Mouse (Mus musculus) midbrain, embryonic 11.5 days (tissue): ENCODE measurements around the gene Gpr4. TPM values are rescaled to one million over a fixed set of nuclear protein-coding genes. Genes with fewer than 3 reads are reported as not detected.

Experiments
- ATAC-seq: fragments of 200-750 bp; cut with Nextera tagmentation; 2 replicates; pipeline ENCODE4 v1.8.0; 2017; ENCODE audit warnings: moderate TSS enrichment, moderate library complexity; ENCODE audit not compliant: low FRiP score
- DNase-seq: peaks from one replicate; pipeline ENCODE4 v3.0.0; 2015; ENCODE audit warnings: low spot score; ENCODE audit errors: missing footprints
- H3K27ac ChIP-seq: fragments of 300-500 bp; sonication (generic); 2 replicates; pipeline ENCODE4 v1.5.1; 2014; ENCODE audit warnings: low read depth, low read length
- H3K27me3 ChIP-seq: fragments of 300-500 bp; sonication (generic); 2 replicates; pipeline ENCODE4 v1.6.1; 2014; ENCODE audit warnings: mild to moderate bottlenecking, low read length, moderate library complexity, mixed read lengths; ENCODE audit not compliant: control insufficient read depth, insufficient read depth
- H3K36me3 ChIP-seq: fragments of 300-500 bp; sonication (generic); 2 replicates; pipeline ENCODE4 v1.6.1; 2014; ENCODE audit warnings: mild to moderate bottlenecking, low read length, moderate library complexity, mixed read lengths; ENCODE audit not compliant: control insufficient read depth, insufficient read depth
- H3K4me1 ChIP-seq: fragments of 300-500 bp; sonication (generic); 2 replicates; pipeline ENCODE4 v1.6.1; 2014; ENCODE audit warnings: low read length; ENCODE audit not compliant: control insufficient read depth, insufficient read depth
- H3K4me2 ChIP-seq: fragments of 300-500 bp; sonication (generic); 2 replicates; pipeline ENCODE4 v1.6.1; 2014; ENCODE audit warnings: mild to moderate bottlenecking, moderate library complexity
- H3K4me3 ChIP-seq: fragments of 300-500 bp; sonication (generic); 2 replicates; pipeline ENCODE4 v1.5.1; 2014; ENCODE audit warnings: low read depth, low read length
- H3K9ac ChIP-seq: fragments of 300-500 bp; sonication (generic); 2 replicates; pipeline ENCODE4 v1.6.1; 2014; ENCODE audit warnings: low read length
- H3K9me3 ChIP-seq: fragments of 300-500 bp; sonication (generic); 2 replicates; pipeline ENCODE4 v1.6.1; 2016; ENCODE audit warnings: low read length; ENCODE audit not compliant: control insufficient read depth
- WGBS: fragments of 180-500 bp; shearing (Covaris S2); extraction: QIAGEN DNeasy Blood & Tissue Kit; methylation state at CpG from one replicate; pipeline ENCODE4 v1.1.7; 2014; 5-methylcytosine and 5-hydroxymethylcytosine counted together
- polyA plus RNA-seq: library from polyadenylated mRNA; unstranded; fragments of >200 nt; fragmentation: Nextera tagmentation; extraction: Ambion mirVana; gene quantifications from 2 replicates; pipeline ENCODE4 v1.2.1, GENCODE M21; 2014

The Gpr4 gene
- polyA plus RNA-seq, 1 experiment from 2014 or later = 1.7 TPM

DNA sequence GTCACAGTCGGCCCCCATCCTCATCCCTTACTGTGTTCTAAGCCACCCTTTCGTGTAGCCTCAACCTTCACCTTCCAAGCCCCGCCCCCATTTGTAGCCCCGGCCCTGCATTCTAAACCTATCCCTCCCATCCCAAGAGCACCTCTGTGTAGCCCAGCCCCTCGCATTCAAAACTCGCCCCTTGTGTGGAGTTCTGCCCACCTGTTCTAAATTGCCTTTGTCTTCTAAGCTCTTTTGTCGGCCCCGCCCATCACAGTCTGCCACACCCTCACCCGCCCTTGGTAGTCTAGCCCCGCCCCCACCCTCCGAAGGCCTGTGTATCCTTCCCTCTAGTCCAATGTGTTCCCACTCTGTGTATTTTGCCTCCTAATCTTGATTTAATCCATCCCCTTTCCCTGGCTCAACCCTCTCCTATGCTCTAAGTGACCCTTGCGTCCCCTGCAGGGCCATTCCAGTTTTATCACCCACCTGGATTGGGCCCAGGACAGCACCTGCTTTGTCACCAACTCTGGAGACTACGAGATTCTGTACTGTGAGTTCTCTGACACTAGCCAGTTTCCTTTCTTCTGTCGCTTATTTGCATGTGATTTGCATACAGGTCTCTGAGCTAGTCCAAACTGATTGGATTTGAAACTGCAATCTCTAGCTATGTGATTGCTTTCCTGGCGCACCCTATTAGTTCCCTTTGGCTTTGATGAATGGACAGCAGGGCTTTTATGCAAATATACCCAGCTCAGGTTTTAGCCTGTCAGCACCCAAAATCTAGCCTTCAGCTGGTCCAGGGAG, 10.1 kb upstream of the Gpr4 start:
- Histone ChIP-seq H3K27ac (no peak overlapping the region), H3K4me1 (no peaks in the 10 kb centered on the region), H3K9me3 (no peaks in the 10 kb centered on the region), H3K9ac (no peak overlapping the region), H3K36me3 (peaks cover 5% of the 10 kb centered on the region), H3K4me3 (no peak overlapping the region), H3K4me2 (no peak overlapping the region), H3K27me3 (no peaks in the 10 kb centered on the region)
- no peak for DNase-seq
- no peak for ATAC-seq
- 69% methylated on average over 15 of the region's 15 CpGs for WGBS

- peaks cover 7% of the 10 kb centered on the region; the same call in 1 of the 2 replicates for H3K4me1 ChIP-seq
- H3K4me3 ChIP-seq = no peak overlapping the region
- DNase-seq (no peak), ATAC-seq (no peak)
- no peak overlapping the region for H3K9ac ChIP-seq
- H3K4me2 ChIP-seq = no peak overlapping the region
- WGBS = 82% methylated on average over 13 of the region's 13 CpGs
- H3K27ac ChIP-seq = no peak overlapping the region
- H3K36me3 ChIP-seq = peaks cover 5% of the 10 kb centered on the region
- peaks cover 2% of the 10 kb centered on the region; the same call in 1 of the 2 replicates for H3K27me3 ChIP-seq
- H3K9me3 ChIP-seq = no peaks in the 10 kb centered on the region
Measured at GRCm38 (mm10) chr7:19208201-19208910, 4.0 kb upstream of the Gpr4 start.

- peaks cover 4% of the 10 kb centered on the region for H3K36me3 ChIP-seq
- 54% methylated on average over 7 of the region's 7 CpGs for WGBS
- H3K27ac ChIP-seq = no peak overlapping the region
- no peaks in the 10 kb centered on the region for H3K9me3 ChIP-seq
- DNase-seq = peak; percentile 90
- no peak overlapping the region for H3K4me2 ChIP-seq
- H3K4me1 ChIP-seq = peaks cover 7% of the 10 kb centered on the region; the same call in 1 of the 2 replicates
- no peak overlapping the region for H3K9ac ChIP-seq
- H3K27me3 ChIP-seq = peaks cover 2% of the 10 kb centered on the region; the same call in 1 of the 2 replicates
- no peak for ATAC-seq
- H3K4me3 ChIP-seq = no peak overlapping the region
Measured at GRCm38 (mm10) chr7:19208944-19209472, 3.3 kb upstream of the Gpr4 start.

- peaks cover 2% of the 10 kb centered on the region; the same call in 1 of the 2 replicates for H3K27me3 ChIP-seq
- H3K27ac ChIP-seq = no peak overlapping the region
- no peak for ATAC-seq
- peaks cover 7% of the 10 kb centered on the region; the same call in 1 of the 2 replicates for H3K4me1 ChIP-seq
- 74% methylated on average over 4 of the region's 4 CpGs for WGBS
- DNase-seq = no peak
- H3K9ac ChIP-seq = no peak overlapping the region
- H3K36me3 ChIP-seq = no peaks in the 10 kb centered on the region; the same call in 1 of the 2 replicates
- no peaks in the 10 kb centered on the region for H3K9me3 ChIP-seq
- H3K4me2 ChIP-seq = no peak overlapping the region
- no peak overlapping the region for H3K4me3 ChIP-seq
Measured at GRCm38 (mm10) chr7:19209494-19209893, 2.8 kb upstream of the Gpr4 start.

- H3K9me3 ChIP-seq = no peaks in the 10 kb centered on the region
- peaks cover 7% of the 10 kb centered on the region; the same call in 1 of the 2 replicates for H3K4me1 ChIP-seq
- H3K36me3 ChIP-seq = no peaks in the 10 kb centered on the region
- H3K4me3 ChIP-seq = no peak overlapping the region
- ATAC-seq = no peak
- H3K4me2 ChIP-seq = no peak overlapping the region
- WGBS = 89% methylated on average over 5 of the region's 5 CpGs
- H3K9ac ChIP-seq = no peak overlapping the region
- peaks cover 2% of the 10 kb centered on the region; the same call in 1 of the 2 replicates for H3K27me3 ChIP-seq
- H3K27ac ChIP-seq = no peak overlapping the region
- no peak for DNase-seq
Measured at GRCm38 (mm10) chr7:19210010-19210409, 2.3 kb upstream of the Gpr4 start.

- Histone ChIP-seq H3K36me3 (no peaks in the 10 kb centered on the region), H3K4me3 (no peak overlapping the region), H3K27me3 (peaks cover 2% of the 10 kb centered on the region; the same call in 1 of the 2 replicates), H3K9ac (no peak overlapping the region), H3K9me3 (no peaks in the 10 kb centered on the region), H3K4me1 (peaks cover 7% of the 10 kb centered on the region; the same call in 1 of the 2 replicates), H3K27ac (no peak overlapping the region), H3K4me2 (no peak overlapping the region)
- DNase-seq = no peak
- ATAC-seq = no peak
- 39% methylated on average over 5 of the region's 5 CpGs for WGBS
Measured at GRCm38 (mm10) chr7:19211041-19211675, 1.2 kb upstream of the Gpr4 start.

- Histone ChIP-seq H3K4me3 (no peak overlapping the region), H3K9me3 (no peaks in the 10 kb centered on the region), H3K36me3 (no peaks in the 10 kb centered on the region), H3K4me1 (peaks cover 7% of the 10 kb centered on the region; the same call in 1 of the 2 replicates), H3K9ac (no peak overlapping the region), H3K27ac (no peak overlapping the region), H3K27me3 (peaks cover 2% of the 10 kb centered on the region; the same call in 1 of the 2 replicates), H3K4me2 (no peak overlapping the region)
- no peak for ATAC-seq
- no peak for DNase-seq
- 72% methylated on average over 2 of the region's 2 CpGs for WGBS
Measured at GRCm38 (mm10) chr7:19213385-19213784, 1.0 kb downstream of the Gpr4 start.

DNA sequence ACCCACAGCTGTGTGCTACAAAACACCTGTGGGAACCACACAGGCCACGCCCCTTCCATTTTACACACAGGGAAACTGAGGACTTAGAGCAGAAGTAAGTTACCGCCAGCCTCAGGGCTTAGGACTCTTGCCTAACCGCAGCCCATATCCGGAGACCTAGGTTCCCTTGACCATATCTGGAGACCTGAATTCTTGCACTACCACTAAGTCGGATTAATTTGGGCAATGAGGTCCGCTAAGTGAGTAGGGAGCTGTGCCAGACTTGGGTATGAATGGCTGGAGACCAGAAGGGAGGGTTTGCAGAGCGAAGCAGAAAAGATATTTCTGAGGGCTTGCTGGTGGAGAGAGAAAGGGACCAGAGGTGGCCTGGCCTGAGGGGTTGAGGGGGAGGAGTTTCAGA, 2.0 kb downstream of the Gpr4 start:
- DNase-seq = no peak
- no peak overlapping the region for H3K4me3 ChIP-seq
- ATAC-seq = no peak

More for the DNA sequence above, 2.0 kb downstream of the Gpr4 start:
- WGBS = 81% methylated on average over 7 of the region's 7 CpGs
- Histone ChIP-seq H3K4me1 (peaks cover 7% of the 10 kb centered on the region; the same call in 1 of the 2 replicates), H3K36me3 (no peaks in the 10 kb centered on the region), H3K9ac (no peak overlapping the region), H3K4me2 (no peak overlapping the region), H3K27ac (no peak overlapping the region), H3K27me3 (peaks cover 2% of the 10 kb centered on the region; the same call in 1 of the 2 replicates), H3K9me3 (no peaks in the 10 kb centered on the region)
